In the genomic region with DNA sequence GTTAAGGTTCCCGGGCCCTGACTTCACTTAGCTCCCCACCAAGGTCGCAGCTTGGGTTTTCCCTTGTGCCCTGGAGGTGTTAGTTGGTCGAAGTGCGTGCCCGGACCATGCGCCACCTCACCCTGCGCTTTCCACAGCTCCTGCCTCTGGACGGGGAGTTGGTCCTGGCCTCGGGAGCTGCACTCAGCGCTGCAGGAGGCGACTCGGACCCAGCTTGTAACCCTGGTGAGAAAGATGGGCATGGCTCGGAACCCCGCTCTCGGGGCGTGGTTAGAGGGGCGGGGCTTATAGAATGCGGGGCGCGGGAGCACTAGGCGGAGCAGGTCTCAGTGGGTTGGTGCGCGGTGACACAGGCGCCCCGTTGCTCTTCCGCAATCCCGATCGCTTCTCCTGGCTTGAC, we compare ENCODE assay signal across 9 mouse cellular contexts. TPM values are rescaled to one million over a fixed set of nuclear protein-coding genes. Genes with fewer than 3 reads are reported as not detected.
DNase-seq lines count a peak whose midpoint lies in the region; ATAC-seq lines count a peak whose summit lies in the region.
"Had no signal": no experiment of that assay in that cellular context is flagged by ENCODE, and none has a peak within 500 bp of the region (broad histone marks: within the 10 kb centered on the region; RNA-seq: fewer than 3 reads in every experiment).

No protein-coding gene starts in this region.

- no peak overlapping the region for H3K27ac ChIP-seq in kidney, embryonic 14.5 days (ENCODE audit: low read depth, low read length)
- H3K27ac ChIP-seq in embryonic facial prominence, embryonic 11.5 days (replicated peaks; ENCODE audit: low read depth, low read length), result no peak overlapping the region
- H3K27ac ChIP-seq in hindbrain, embryonic 15.5 days (replicated peaks), result no peak overlapping the region
- H3K27ac ChIP-seq in midbrain, embryonic 13.5 days, result no peak overlapping the region

- H3K9ac ChIP-seq in kidney, embryonic 14.5 days (ENCODE audit: low read depth, low read length), result peak overlapping the region; percentile 45; the same call in 1 of the 2 replicates
- no peak overlapping the region; the same call in 1 of the 2 replicates for H3K9ac ChIP-seq in embryonic facial prominence, embryonic 11.5 days (replicated peaks; ENCODE audit: low read length)
- H3K9ac ChIP-seq in hindbrain, embryonic 15.5 days, result peak overlapping the region; percentile 39
- H3K9ac ChIP-seq in midbrain, embryonic 13.5 days (replicated peaks), result peak overlapping the region; percentile 63

- peaks cover 3% of the 10 kb centered on the region; the same call in 1 of the 2 replicates for H3K9me3 ChIP-seq in kidney, embryonic 14.5 days (ENCODE audit: control insufficient read depth, low read length)
- no peaks in the 10 kb centered on the region for H3K9me3 ChIP-seq in embryonic facial prominence, embryonic 11.5 days (replicated peaks; ENCODE audit: control insufficient read depth, low read length)
- no peaks in the 10 kb centered on the region for H3K9me3 ChIP-seq in hindbrain, embryonic 15.5 days
- no peaks in the 10 kb centered on the region for H3K9me3 ChIP-seq in midbrain, embryonic 13.5 days

- H3K36me3 ChIP-seq in kidney, embryonic 14.5 days (ENCODE audit: control insufficient read depth, insufficient read depth, low read length), result no peaks in the 10 kb centered on the region
- no peaks in the 10 kb centered on the region for H3K36me3 ChIP-seq in embryonic facial prominence, embryonic 11.5 days (replicated peaks; ENCODE audit: control insufficient read depth, insufficient read depth, low read depth, low read length)
- H3K36me3 ChIP-seq in hindbrain, embryonic 15.5 days, result no peaks in the 10 kb centered on the region
- no peaks in the 10 kb centered on the region for H3K36me3 ChIP-seq in midbrain, embryonic 13.5 days

- DNase-seq in kidney, adult 18-20 months, result no peak
- DNase-seq in embryonic facial prominence, embryonic 11.5 days (ENCODE audit: low spot score), result peak; percentile 34
- no peak for DNase-seq in thymus, postnatal 4 days
- no peak for DNase-seq in adrenal gland, adult 18-20 months (ENCODE audit: low spot score in 2 of 2)
- DNase-seq in kidney, postnatal 25 days, result no peak

- peak overlapping the region; percentile 67 for H3K4me2 ChIP-seq in kidney, embryonic 14.5 days (replicated peaks; ENCODE audit: low read depth, low read length)
- peak overlapping the region; percentile 74 for H3K4me2 ChIP-seq in embryonic facial prominence, embryonic 11.5 days (ENCODE audit: low read depth, low read length)
- H3K4me2 ChIP-seq in hindbrain, embryonic 15.5 days, result peak overlapping the region; percentile 87
- H3K4me2 ChIP-seq in midbrain, embryonic 13.5 days (replicated peaks), result peak overlapping the region; percentile 71

- H3K4me3 ChIP-seq in kidney, embryonic 14.5 days (ENCODE audit: low read length), result peak overlapping the region; percentile 45
- peak overlapping the region; percentile 34 for H3K4me3 ChIP-seq in embryonic facial prominence, embryonic 11.5 days (ENCODE audit: low read depth, low read length)
- H3K4me3 ChIP-seq in hindbrain, embryonic 15.5 days, result peak overlapping the region; percentile 49
- H3K4me3 ChIP-seq in midbrain, embryonic 13.5 days (replicated peaks), result peak overlapping the region; percentile 43
- H3K4me3 ChIP-seq: myocyte had no signal

- H3K27me3 ChIP-seq in kidney, embryonic 14.5 days (ENCODE audit: control insufficient read depth, insufficient read depth, low read length), result peaks cover 77% of the 10 kb centered on the region
- H3K27me3 ChIP-seq in embryonic facial prominence, embryonic 11.5 days (ENCODE audit: control insufficient read depth, insufficient read depth, low read length), result peaks cover 68% of the 10 kb centered on the region
- peaks cover 78% of the 10 kb centered on the region for H3K27me3 ChIP-seq in hindbrain, embryonic 15.5 days
- peaks cover 89% of the 10 kb centered on the region for H3K27me3 ChIP-seq in midbrain, embryonic 13.5 days

- no peak for ATAC-seq in kidney, embryonic 14.5 days (ENCODE audit: low FRiP score, low TSS enrichment)
- no peak for ATAC-seq in embryonic facial prominence, embryonic 11.5 days (replicated peaks; ENCODE audit: insufficient number of reproducible peaks, low FRiP score, low TSS enrichment, low read depth)
- 0 out of 2 replicates have a peak, but pooled peaks have one; percentile 9 for ATAC-seq in hindbrain, embryonic 15.5 days (ENCODE audit: low FRiP score, low read depth)
- ATAC-seq in midbrain, embryonic 13.5 days, result no peak

- peaks cover 18% of the 10 kb centered on the region for H3K4me1 ChIP-seq in kidney, embryonic 14.5 days (ENCODE audit: control insufficient read depth, insufficient read depth, low read length)
- H3K4me1 ChIP-seq in embryonic facial prominence, embryonic 11.5 days (ENCODE audit: control insufficient read depth, insufficient read depth, low read length), result peaks cover 9% of the 10 kb centered on the region
- H3K4me1 ChIP-seq in hindbrain, embryonic 15.5 days (replicated peaks), result peaks cover 22% of the 10 kb centered on the region
- peaks cover 23% of the 10 kb centered on the region for H3K4me1 ChIP-seq in midbrain, embryonic 13.5 days (replicated peaks)

- WGBS in kidney, embryonic 14.5 days, result 2% methylated on average over 28 of the region's 28 CpGs
- WGBS in embryonic facial prominence, embryonic 11.5 days, result 2% methylated on average over 28 of the region's 28 CpGs
- 3% methylated on average over 28 of the region's 28 CpGs for WGBS in hindbrain, embryonic 15.5 days
- 3% methylated on average over 28 of the region's 28 CpGs for WGBS in midbrain, embryonic 13.5 days

RNA-seq across cellular contexts. Expression of gene Amn, which starts 3.1 kb away (rescaled TPM):
- 7.8 and 14.5 TPM in 2 replicates for polyA plus RNA-seq in kidney, embryonic 14.5 days (2014; fragmentation: Nextera tagmentation; extraction: Ambion mirVana)
- polyA plus RNA-seq in embryonic facial prominence, embryonic 11.5 days (2014; fragmentation: Nextera tagmentation; extraction: Ambion mirVana), result 0.28 TPM in 1 of 2 replicates, not detected in the other
- 30.9 and 32.0 TPM in 2 replicates for polyA plus RNA-seq in hindbrain, embryonic 15.5 days (2015; fragmentation: Nextera tagmentation; extraction: Ambion mirVana)
- polyA plus RNA-seq in midbrain, embryonic 13.5 days (2015; fragmentation: Nextera tagmentation; extraction: Ambion mirVana), result 1.9 and 2.0 TPM in 2 replicates
- total RNA-seq in adrenal gland, adult 18-20 months (2021), result not detected
